Mouse (Mus musculus): ENCODE results near the gene Itsn1.

DNA sequence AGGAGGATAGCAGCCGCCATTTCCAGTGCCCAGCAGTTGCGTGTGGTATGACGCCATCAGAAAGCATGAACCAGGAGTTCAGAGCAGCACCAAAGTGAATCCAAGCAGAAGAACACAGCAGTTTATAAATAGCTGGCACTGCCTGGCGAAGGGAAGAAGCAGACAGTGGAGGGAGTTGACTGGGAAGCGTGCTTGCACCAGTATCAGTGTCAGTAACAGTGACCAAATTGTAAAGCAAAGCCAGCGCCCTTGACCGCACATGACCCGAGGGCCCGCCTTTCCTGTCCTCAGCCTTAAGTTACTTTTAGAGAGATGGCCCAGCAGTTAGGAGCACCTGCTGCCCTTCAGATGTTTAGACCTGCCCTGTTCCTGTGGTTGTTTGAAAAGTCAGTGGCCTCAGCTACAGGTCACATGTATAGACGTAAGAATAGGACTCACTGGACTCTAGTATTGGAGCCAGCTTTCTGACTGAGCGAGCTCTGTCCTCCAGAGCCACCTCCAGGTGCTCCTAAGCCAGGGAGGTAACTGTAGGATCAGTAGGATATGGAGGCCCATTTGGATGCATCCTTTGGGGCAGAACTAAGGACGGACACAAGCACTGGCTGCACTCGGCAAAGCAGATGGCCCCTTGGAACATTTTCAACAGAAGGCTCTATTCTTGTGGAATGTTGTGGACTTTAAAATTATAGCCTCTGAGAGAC lies 118.6 kb downstream of the Itsn1 start:
- TF ChIP-seq POLR2A (IDR thresholded peaks at IDR 0.05; ENCODE audit: insufficient read depth, low read depth, low read length), result no peak
- no peak for TF ChIP-seq CTCF (IDR thresholded peaks at IDR 0.05; ENCODE audit: insufficient read depth, low read depth, low read length)
